Mouse (Mus musculus): ENCODE measurements around the gene Usp20.
"Not testable (repeated sequence)": the region's sequence is repeated elsewhere in the genome, so short reads cannot be mapped to it uniquely, and the experiment has no call there.

GRCm38 (mm10) chr2:30942116-30942515 lies 40.0 kb upstream of the Usp20 start:
- not testable (repeated sequence) for TF ChIP-seq CTCF (IDR thresholded peaks at IDR 0.05; ENCODE audit: extremely low read depth, insufficient read depth, insufficient read length, insufficient replicate concordance); POLR2A (IDR thresholded peaks at IDR 0.05; ENCODE audit: low read depth, low read length)

Measured in spleen, adult 2 months (tissue).